Mouse (Mus musculus) midbrain, embryonic 14.5 days (tissue): Measurements from ENCODE around the gene Fzd2. TPM values are rescaled to one million over a fixed set of nuclear protein-coding genes. Genes with fewer than 3 reads are reported as not detected.

Experiments used
- ATAC-seq: fragments of 200-750 bp; cut with Nextera tagmentation; 2 replicates; pipeline ENCODE4 v1.8.0; 2017; ENCODE audit warnings: moderate number of reproducible peaks, moderate library complexity; ENCODE audit not compliant: low FRiP score, low TSS enrichment
- DNase-seq: peaks from one replicate; pipeline ENCODE4 v3.0.0-alpha.2; 2015
- H3K27ac ChIP-seq: fragments of 300-500 bp; sonication (generic); replicated peaks from 2 replicates; pipeline ENCODE4 v1.5.1; 2014; ENCODE audit warnings: mild to moderate bottlenecking, low read depth, low read length, moderate library complexity
- H3K27me3 ChIP-seq: fragments of 300-500 bp; sonication (generic); 2 replicates; pipeline ENCODE4 v1.6.1; 2014; ENCODE audit warnings: low read length, control low read depth, mixed read lengths; ENCODE audit not compliant: control insufficient read depth, insufficient read depth
- H3K36me3 ChIP-seq: fragments of 300-500 bp; sonication (generic); 2 replicates; pipeline ENCODE4 v1.6.1; 2014; ENCODE audit warnings: low read length, control low read depth; ENCODE audit not compliant: control insufficient read depth, insufficient read depth
- H3K4me1 ChIP-seq: fragments of 300-500 bp; sonication (generic); 2 replicates; pipeline ENCODE4 v1.6.1; 2014; ENCODE audit warnings: mild to moderate bottlenecking, antibody characterized with exemption, low read length, control low read depth; ENCODE audit not compliant: control insufficient read depth, insufficient read depth
- H3K4me2 ChIP-seq: fragments of 300-500 bp; sonication (generic); 2 replicates; pipeline ENCODE4 v1.6.1; 2014; ENCODE audit warnings: mild to moderate bottlenecking, low read length, moderate library complexity
- H3K4me3 ChIP-seq: fragments of 300-500 bp; sonication (generic); replicated peaks from 2 replicates; pipeline ENCODE4 v1.5.1; 2014; ENCODE audit warnings: low read depth, low read length
- H3K9ac ChIP-seq: fragments of 300-500 bp; sonication (generic); replicated peaks from 2 replicates; pipeline ENCODE4 v1.6.1; 2014; ENCODE audit warnings: mild to moderate bottlenecking, low read length, moderate library complexity
- H3K9me3 ChIP-seq: fragments of 300-500 bp; sonication (generic); 2 replicates; pipeline ENCODE4 v1.6.1; 2016; ENCODE audit warnings: low read length, control low read depth, mixed read lengths; ENCODE audit not compliant: control insufficient read depth
- WGBS: fragments of 180-500 bp; shearing (Covaris S2); extraction: QIAGEN DNeasy Blood & Tissue Kit; methylation state at CpG from one replicate; pipeline ENCODE4 v1.1.7; 2014; 5-methylcytosine and 5-hydroxymethylcytosine counted together
- polyA plus RNA-seq: library from polyadenylated mRNA; unstranded; fragments of >200 nt; fragmentation: Nextera tagmentation; extraction: Ambion mirVana; gene quantifications from 2 replicates; pipeline ENCODE4 v1.2.1, GENCODE M21; 2014

Fzd2 gene
- polyA plus RNA-seq, 1 experiment from 2014 or later = 8.0 TPM

GRCm38 (mm10) chr11:102623876-102624789 lies 19.9 kb downstream of the Fzd2 start:
- Histone ChIP-seq H3K4me1 (peaks cover 22% of the 10 kb centered on the region), H3K9ac (peak overlapping the region; percentile 24; the same call in 1 of the 2 replicates), H3K4me3 (no peak overlapping the region), H3K4me2 (no peak overlapping the region; the same call in 1 of the 2 replicates), H3K9me3 (peaks cover 3% of the 10 kb centered on the region; the same call in 1 of the 2 replicates), H3K36me3 (no peaks in the 10 kb centered on the region), H3K27me3 (no peaks in the 10 kb centered on the region), H3K27ac (peak overlapping the region; percentile 68)
- 8% methylated on average over 17 of the region's 17 CpGs for WGBS
- ATAC-seq (no peak; the same call in 1 of the 2 replicates), DNase-seq (peak; percentile 57)

DNA sequence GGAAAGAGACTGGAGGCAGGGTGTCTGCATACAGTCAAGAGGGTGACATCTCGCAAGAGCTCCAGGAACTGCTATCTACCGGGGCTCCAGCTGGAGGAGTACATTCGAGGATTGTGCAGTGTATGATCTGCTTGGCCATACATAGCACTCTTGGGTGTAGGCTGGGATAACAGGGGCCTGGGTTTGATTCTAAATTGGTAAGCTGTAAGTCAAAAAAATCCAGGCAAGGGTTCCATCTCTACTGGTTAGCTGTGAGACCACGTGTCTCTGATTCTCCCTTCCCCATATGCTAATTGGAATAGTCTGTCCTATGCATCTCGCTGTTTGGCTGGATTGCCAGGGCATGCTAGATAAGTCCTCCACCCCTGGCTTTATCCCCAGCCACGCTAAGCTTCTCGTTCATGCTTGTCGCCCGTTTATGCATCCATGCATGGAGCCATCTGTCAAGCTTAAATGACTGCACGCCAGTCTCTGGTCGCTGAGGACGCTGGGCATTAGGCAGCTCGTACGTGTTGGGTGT lies 20.8 kb downstream of the Fzd2 start:
- peak; percentile 74 for DNase-seq
- Histone ChIP-seq H3K27ac (peak overlapping the region; percentile 68), H3K9me3 (no peaks in the 10 kb centered on the region)

GRCm38 (mm10) chr11:102627171-102627931 lies 23.2 kb downstream of the Fzd2 start:
- ATAC-seq (no peak), DNase-seq (no peak)
- Histone ChIP-seq H3K4me2 (no peak overlapping the region), H3K36me3 (no peaks in the 10 kb centered on the region), H3K4me1 (peaks cover 22% of the 10 kb centered on the region), H3K9ac (no peak overlapping the region), H3K4me3 (no peak overlapping the region), H3K9me3 (no peaks in the 10 kb centered on the region), H3K27me3 (no peaks in the 10 kb centered on the region), H3K27ac (no peak overlapping the region)
- WGBS = 85% methylated on average over 9 of the region's 9 CpGs

More for the DNA sequence above, 20.8 kb downstream of the Fzd2 start:
- peak; percentile 58; the same call in 1 of the 2 replicates for ATAC-seq
- H3K4me3 ChIP-seq = 0 out of 2 replicates have a peak overlapping the region, but pooled peaks have one; percentile 9
- H3K36me3 ChIP-seq = no peaks in the 10 kb centered on the region
- H3K4me2 ChIP-seq = peak overlapping the region; percentile 42
- 14% methylated on average over 14 of the region's 14 CpGs for WGBS
- H3K27me3 ChIP-seq = no peaks in the 10 kb centered on the region
- H3K4me1 ChIP-seq = peaks cover 22% of the 10 kb centered on the region
- H3K9ac ChIP-seq = 0 out of 2 replicates have a peak overlapping the region, but pooled peaks have one; percentile 26

DNA sequence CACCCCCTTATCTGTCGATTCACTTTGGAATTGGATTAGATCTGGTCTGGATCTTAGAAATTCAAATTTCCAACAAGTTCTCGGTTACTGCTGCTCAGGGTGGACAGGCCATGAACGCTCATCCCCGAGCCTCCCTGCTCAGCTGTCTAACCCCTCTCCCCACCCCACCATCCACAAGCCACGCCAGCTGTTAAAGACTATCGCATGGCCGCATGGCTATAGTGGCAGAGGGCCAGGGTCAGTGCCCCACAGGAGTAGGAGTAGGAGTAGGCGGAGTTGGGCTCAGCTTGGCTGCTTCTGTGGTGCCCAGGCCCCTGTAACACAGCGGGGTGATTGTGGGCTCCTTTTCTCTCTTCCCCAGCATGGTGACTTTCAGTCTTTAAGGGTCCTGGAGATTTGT lies 24.3 kb downstream of the Fzd2 start:
- Histone ChIP-seq H3K9me3 (no peaks in the 10 kb centered on the region), H3K36me3 (no peaks in the 10 kb centered on the region), H3K4me1 (peaks cover 25% of the 10 kb centered on the region), H3K27ac (no peak overlapping the region), H3K9ac (no peak overlapping the region), H3K27me3 (no peaks in the 10 kb centered on the region), H3K4me2 (no peak overlapping the region), H3K4me3 (no peak overlapping the region)
- ATAC-seq = no peak
- DNase-seq = no peak
- 23% methylated on average over 9 of the region's 9 CpGs for whole genome bisulfite sequencing

- DNase-seq (no peak), ATAC-seq (no peak)
- 74% methylated on average over 8 of the region's 8 CpGs for WGBS
- Histone ChIP-seq H3K9ac (no peak overlapping the region), H3K36me3 (no peaks in the 10 kb centered on the region), H3K4me1 (peaks cover 17% of the 10 kb centered on the region), H3K4me3 (no peak overlapping the region), H3K4me2 (no peak overlapping the region), H3K27ac (no peak overlapping the region), H3K9me3 (no peaks in the 10 kb centered on the region), H3K27me3 (no peaks in the 10 kb centered on the region)
Observed at GRCm38 (mm10) chr11:102629375-102629774, 25.2 kb downstream of the Fzd2 start.

DNA sequence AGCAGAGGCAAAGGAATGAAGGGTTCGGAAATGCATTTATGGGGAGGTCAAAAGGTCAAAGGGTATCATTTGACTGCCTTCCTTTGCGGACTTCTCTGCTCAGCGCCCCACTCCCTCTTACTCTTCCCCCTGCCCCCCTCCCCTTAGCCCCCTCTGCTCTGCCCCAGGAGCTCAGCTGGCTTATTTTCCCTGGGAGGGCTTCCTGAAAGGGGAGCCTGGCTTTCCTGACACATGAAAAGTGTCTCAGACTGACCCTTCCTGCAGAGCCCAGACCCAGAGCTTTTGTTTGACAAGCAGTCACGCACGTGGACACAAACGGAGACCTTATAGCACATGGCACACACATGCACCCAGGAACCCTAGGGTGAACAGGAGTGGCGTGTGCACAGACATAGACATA lies 26.5 kb downstream of the Fzd2 start:
- no peaks in the 10 kb centered on the region for H3K36me3 ChIP-seq
- ATAC-seq = no peak
- 14% methylated on average over 7 of the region's 7 CpGs for WGBS

DNA sequence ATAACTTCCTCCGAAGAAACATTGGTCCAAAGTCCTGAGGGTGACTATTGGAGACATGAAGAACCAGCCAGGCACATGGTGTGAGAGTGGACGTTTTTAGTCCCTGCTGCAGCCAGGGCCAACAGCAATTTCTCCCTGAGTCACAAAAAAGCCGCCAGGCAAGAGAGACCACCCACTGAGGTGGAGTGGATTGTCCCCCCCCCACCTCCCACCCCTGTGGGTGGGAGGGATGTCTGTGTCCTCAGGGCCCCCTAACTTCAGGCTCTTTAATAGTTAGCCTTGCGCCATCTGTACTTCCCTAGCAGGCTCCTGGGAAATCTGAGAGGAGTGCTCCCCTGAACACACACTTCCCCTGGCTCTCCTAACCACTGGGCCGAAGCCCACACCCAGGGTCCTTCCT lies 27.0 kb downstream of the Fzd2 start:
- Histone ChIP-seq H3K9ac (no peak overlapping the region), H3K9me3 (no peaks in the 10 kb centered on the region), H3K4me2 (no peak overlapping the region), H3K27ac (no peak overlapping the region), H3K4me3 (no peak overlapping the region), H3K4me1 (0 out of 2 replicates have a peak, but pooled peaks cover 3% of the 10 kb centered on the region), H3K36me3 (no peaks in the 10 kb centered on the region), H3K27me3 (no peaks in the 10 kb centered on the region)
- ATAC-seq (no peak), DNase-seq (no peak)
- 34% methylated on average over 5 of the region's 5 CpGs for WGBS

More for the DNA sequence above, 26.5 kb downstream of the Fzd2 start:
- DNase-seq = no peak
- H3K4me1 ChIP-seq = 0 out of 2 replicates have a peak, but pooled peaks cover 3% of the 10 kb centered on the region
- H3K27ac ChIP-seq = no peak overlapping the region
- H3K4me2 ChIP-seq = no peak overlapping the region
- H3K9me3 ChIP-seq = no peaks in the 10 kb centered on the region
- H3K27me3 ChIP-seq = no peaks in the 10 kb centered on the region
- H3K4me3 ChIP-seq = no peak overlapping the region
- no peak overlapping the region; the same call in 1 of the 2 replicates for H3K9ac ChIP-seq

- peak overlapping the region; percentile 41 for H3K4me2 ChIP-seq
- ATAC-seq = no peak
- no peak for DNase-seq
- 6% methylated on average over 13 of the region's 13 CpGs for WGBS
- H3K4me1 ChIP-seq = 0 out of 2 replicates have a peak, but pooled peaks cover 3% of the 10 kb centered on the region
- H3K4me3 ChIP-seq = no peak overlapping the region; the same call in 1 of the 2 replicates
- no peaks in the 10 kb centered on the region for H3K27me3 ChIP-seq
- no peaks in the 10 kb centered on the region for H3K9me3 ChIP-seq
- H3K9ac ChIP-seq = no peak overlapping the region
- no peaks in the 10 kb centered on the region for H3K36me3 ChIP-seq
- H3K27ac ChIP-seq = no peak overlapping the region
Observed at GRCm38 (mm10) chr11:102632725-102633124, 28.5 kb downstream of the Fzd2 start.
